Mouse (Mus musculus) midbrain, embryonic 16.5 days (tissue): ENCODE results near the gene Brsk2. TPM values are rescaled to one million over a fixed set of nuclear protein-coding genes. Genes with fewer than 3 reads are reported as not detected.
"Not testable (repeated sequence)": the region's sequence is repeated elsewhere in the genome, so short reads cannot be mapped to it uniquely, and the experiment has no call there.

Experiments used
- ATAC-seq: fragments of 200-750 bp; cut with Nextera tagmentation; 2 replicates; pipeline ENCODE4 v1.8.0; 2017; ENCODE audit warnings: moderate TSS enrichment
- H3K27ac ChIP-seq: fragments of 300-500 bp; sonication (generic); 2 replicates; pipeline ENCODE4 v1.5.1; 2014; ENCODE audit warnings: mild to moderate bottlenecking, low read length, mixed read lengths
- H3K27me3 ChIP-seq: fragments of 300-500 bp; sonication (generic); 2 replicates; pipeline ENCODE4 v1.6.1; 2014; ENCODE audit warnings: low read depth, low read length, mixed read lengths; ENCODE audit not compliant: control insufficient read depth, insufficient read depth
- H3K36me3 ChIP-seq: fragments of 300-500 bp; sonication (generic); 2 replicates; pipeline ENCODE4 v1.6.1; 2014; ENCODE audit warnings: mild to moderate bottlenecking, low read length, moderate library complexity, mixed read lengths; ENCODE audit not compliant: control insufficient read depth, insufficient read depth
- H3K4me1 ChIP-seq: fragments of 300-500 bp; sonication (generic); 2 replicates; pipeline ENCODE4 v1.6.1; 2014; ENCODE audit warnings: mild to moderate bottlenecking, low read length, mixed read lengths; ENCODE audit not compliant: control insufficient read depth, insufficient read depth
- H3K4me2 ChIP-seq: fragments of 300-500 bp; sonication (generic); 2 replicates; pipeline ENCODE4 v1.6.1; 2014; ENCODE audit warnings: mild to moderate bottlenecking, low read length, mixed read lengths
- H3K4me3 ChIP-seq: fragments of 300-500 bp; sonication (generic); 2 replicates; pipeline ENCODE4 v1.5.1; 2014; ENCODE audit warnings: low read depth, mild to moderate bottlenecking, low read length, moderate library complexity, mixed read lengths
- H3K9ac ChIP-seq: fragments of 300-500 bp; sonication (generic); 2 replicates; pipeline ENCODE4 v1.6.1; 2014; ENCODE audit warnings: low read depth, low read length, mixed read lengths
- H3K9me3 ChIP-seq: fragments of 300-500 bp; sonication (generic); replicated peaks from 2 replicates; pipeline ENCODE4 v1.6.1; 2014; ENCODE audit warnings: mild to moderate bottlenecking, low read length, mixed read lengths; ENCODE audit not compliant: control insufficient read depth, poor library complexity, severe bottlenecking
- WGBS: fragments of 180-500 bp; shearing (Covaris S2); extraction: QIAGEN DNeasy Blood & Tissue Kit; methylation state at CpG from one replicate; pipeline ENCODE4 v1.1.7; 2014; 5-methylcytosine and 5-hydroxymethylcytosine counted together
- polyA plus RNA-seq: library from polyadenylated mRNA; unstranded; fragments of >200 nt; fragmentation: Nextera tagmentation; extraction: Ambion mirVana; gene quantifications from 2 replicates; pipeline ENCODE4 v1.2.1, GENCODE M21; 2015

Gene Brsk2
- polyA plus RNA-seq: 21.8 and 23.9 TPM in 2 replicates

GRCm38 (mm10) chr7:141948906-141949798, at the start of gene Brsk2:
TSS of gene Brsk2 (plus strand) at chr7:141949751.
- H3K27ac ChIP-seq: peak within 1 kb of the TSS; percentile 96
- H3K4me3 ChIP-seq: peak within 1 kb of the TSS; percentile 95
- ATAC-seq: peak; percentile 94
- peaks cover 51% of the 10 kb centered on the region for H3K4me1 ChIP-seq
- peaks cover 4% of the 10 kb centered on the region for H3K36me3 ChIP-seq
- H3K9ac ChIP-seq: peak within 1 kb of the TSS; percentile 100
- 1% methylated on average over 51 of the region's 55 CpGs for WGBS
- H3K27me3 ChIP-seq: no peaks in the 10 kb centered on the region
- H3K4me2 ChIP-seq: peak within 1 kb of the TSS; percentile 99
- H3K9me3 ChIP-seq: no peaks in the 10 kb centered on the region

GRCm38 (mm10) chr7:141901825-141902224, 47.7 kb upstream of the Brsk2 start:
- Histone ChIP-seq H3K36me3 (no peaks in the 10 kb centered on the region), H3K9ac (peak overlapping the region; percentile 87), H3K27me3 (peaks cover 5% of the 10 kb centered on the region; the same call in 1 of the 2 replicates), H3K27ac (peak overlapping the region; percentile 77), H3K4me2 (peak overlapping the region; percentile 94), H3K9me3 (no peaks in the 10 kb centered on the region), H3K4me3 (peak overlapping the region; percentile 85), H3K4me1 (peaks cover 31% of the 10 kb centered on the region)
- 0% methylated on average over 16 of the region's 16 CpGs for WGBS
- ATAC-seq: peak; percentile 59

- peaks cover 5% of the 10 kb centered on the region; the same call in 1 of the 2 replicates for H3K27me3 ChIP-seq
- peak overlapping the region; percentile 55 for H3K4me2 ChIP-seq
- ATAC-seq: peak; percentile 97
- H3K4me1 ChIP-seq: peaks cover 31% of the 10 kb centered on the region
- H3K36me3 ChIP-seq: no peaks in the 10 kb centered on the region
- peak overlapping the region; percentile 87 for H3K9ac ChIP-seq
- H3K27ac ChIP-seq: peak overlapping the region; percentile 77
- peak overlapping the region; percentile 85 for H3K4me3 ChIP-seq
- under 1% methylated on average over 42 of the region's 44 CpGs for WGBS
- no peaks in the 10 kb centered on the region for H3K9me3 ChIP-seq
Observed at GRCm38 (mm10) chr7:141902269-141902729, 47.3 kb upstream of the Brsk2 start.

- Histone ChIP-seq H3K4me1 (peaks cover 31% of the 10 kb centered on the region), H3K27me3 (peaks cover 5% of the 10 kb centered on the region; the same call in 1 of the 2 replicates), H3K4me3 (peak overlapping the region; percentile 85), H3K4me2 (peak overlapping the region; percentile 55), H3K9ac (peak overlapping the region; percentile 65), H3K36me3 (no peaks in the 10 kb centered on the region), H3K27ac (peak overlapping the region; percentile 76), H3K9me3 (no peaks in the 10 kb centered on the region)
- no peak for ATAC-seq
- 59% methylated on average over 4 of the region's 4 CpGs for WGBS
Observed at GRCm38 (mm10) chr7:141902791-141903190, 46.8 kb upstream of the Brsk2 start.

- no peak overlapping the region for H3K4me3 ChIP-seq
- no peaks in the 10 kb centered on the region for H3K9me3 ChIP-seq
- no peaks in the 10 kb centered on the region for H3K36me3 ChIP-seq
- no peaks in the 10 kb centered on the region; the same call in 1 of the 2 replicates for H3K4me1 ChIP-seq
- no peak overlapping the region for H3K9ac ChIP-seq
- no peak overlapping the region for H3K4me2 ChIP-seq
- H3K27me3 ChIP-seq: peaks cover 5% of the 10 kb centered on the region; the same call in 1 of the 2 replicates
- no peak for ATAC-seq
- 71% methylated on average over 6 of the region's 6 CpGs for WGBS
- no peak overlapping the region for H3K27ac ChIP-seq
Observed at GRCm38 (mm10) chr7:141908591-141908990, 41.0 kb upstream of the Brsk2 start.

GRCm38 (mm10) chr7:141911305-141911704, 38.2 kb upstream of the Brsk2 start:
- H3K36me3 ChIP-seq: no peaks in the 10 kb centered on the region
- no peak overlapping the region for H3K9ac ChIP-seq
- no peaks in the 10 kb centered on the region; the same call in 1 of the 2 replicates for H3K4me1 ChIP-seq
- no peaks in the 10 kb centered on the region for H3K9me3 ChIP-seq
- H3K27ac ChIP-seq: no peak overlapping the region
- peaks cover 2% of the 10 kb centered on the region; the same call in 1 of the 2 replicates for H3K27me3 ChIP-seq
- 81% methylated on average over 3 of the region's 3 CpGs for WGBS
- no peak overlapping the region for H3K4me2 ChIP-seq
- no peak for ATAC-seq
- no peak overlapping the region for H3K4me3 ChIP-seq

- no peak for ATAC-seq
- H3K4me2 ChIP-seq: no peak within 1 kb of the TSS
- H3K27ac ChIP-seq: no peak within 1 kb of the TSS
- WGBS: 90% methylated on average over 2 of the region's 2 CpGs
- no peak within 1 kb of the TSS for H3K9ac ChIP-seq
- H3K4me3 ChIP-seq: no peak within 1 kb of the TSS
- H3K9me3 ChIP-seq: no peaks in the 10 kb centered on the region
- H3K4me1 ChIP-seq: no peaks in the 10 kb centered on the region
- H3K27me3 ChIP-seq: no peaks in the 10 kb centered on the region; the same call in 1 of the 2 replicates
- no peaks in the 10 kb centered on the region for H3K36me3 ChIP-seq
Observed at GRCm38 (mm10) chr7:141918407-141918806, 31.1 kb upstream of the Brsk2 start, which contains the start of gene Tollip. TSS of gene Tollip (minus strand) at chr7:141918507.

- not testable (repeated sequence) for H3K4me2 ChIP-seq, H3K4me3 ChIP-seq, H3K27ac ChIP-seq, H3K27me3 ChIP-seq, H3K36me3 ChIP-seq, ATAC-seq, H3K9ac ChIP-seq, H3K9me3 ChIP-seq, H3K4me1 ChIP-seq
- WGBS: 94% methylated on average over 17 of the region's 17 CpGs
Observed at GRCm38 (mm10) chr7:141924121-141924520, 25.4 kb upstream of the Brsk2 start.

- Histone ChIP-seq H3K9me3 (no peaks in the 10 kb centered on the region), H3K4me2 (no peak overlapping the region), H3K27me3 (no peaks in the 10 kb centered on the region), H3K4me1 (no peaks in the 10 kb centered on the region), H3K27ac (no peak overlapping the region), H3K4me3 (no peak overlapping the region), H3K9ac (no peak overlapping the region), H3K36me3 (no peaks in the 10 kb centered on the region)
- WGBS: 7% methylated on average over 6 of the region's 7 CpGs
- no peak for ATAC-seq
Observed at GRCm38 (mm10) chr7:141924917-141925316, 24.6 kb upstream of the Brsk2 start.
